21 mouse cellular contexts compared by ENCODE assay signal in the genomic region with DNA sequence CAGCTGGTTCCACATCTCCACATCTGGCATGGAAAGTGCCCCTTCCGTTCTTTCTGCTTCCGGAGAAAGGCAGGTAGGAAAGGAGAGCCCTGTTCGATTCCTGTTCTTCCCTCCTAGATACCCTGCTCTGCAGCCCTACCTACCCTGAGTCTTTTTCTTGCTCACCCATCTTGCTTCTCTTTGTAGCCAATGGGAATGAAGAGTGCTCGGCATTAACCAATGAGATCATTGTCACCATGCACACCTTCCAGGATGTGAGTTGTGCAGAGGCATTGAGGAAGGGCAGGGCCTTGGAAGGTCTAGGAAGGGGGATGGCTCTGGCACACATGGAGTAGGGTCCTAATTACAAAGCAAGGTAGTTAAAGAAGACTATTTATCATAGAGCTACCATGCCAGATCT. TPM values are rescaled to one million over a fixed set of nuclear protein-coding genes. Genes with fewer than 3 reads are reported as not detected.
DNase-seq lines count a peak whose midpoint lies in the region.
"Had no signal": no experiment of that assay in that cellular context is flagged by ENCODE, and none has a peak within 500 bp of the region (broad histone marks: within the 10 kb centered on the region; RNA-seq: fewer than 3 reads in every experiment).

No protein-coding gene starts in this region.

- peak; percentile 23 for DNase-seq in thymus, postnatal 25 days
- DNase-seq in thymus, postnatal 0 days (ENCODE audit: low spot score), result no peak
- peak; percentile 16 for DNase-seq in brain, adult 2 months (ENCODE audit: low read depth, low spot score)
- DNase-seq in naive thymus-derived CD4-positive, alpha-beta T cell, adult 2 months (ENCODE audit: low read depth), result peak; percentile 41
- DNase-seq in neural tube, embryonic 10.5 days (ENCODE audit: extremely low spot score, low spot score), result no peak
- no peak for DNase-seq in ovary, postnatal 36 days (ENCODE audit: low spot score)
- no peak for DNase-seq in yolk sac, embryonic 10.5 days (ENCODE audit: low spot score)
- DNase-seq: adrenal gland, postnatal 10 days; adrenal gland, postnatal 36 days; B cell, adult 2 months; cerebellum, adult 11 months; cerebellum, adult 2 months; cerebellum, adult 9-11 months; cerebellum, postnatal 25 days; embryo, embryonic 11 days; gastrocnemius, postnatal 25 days; heart, adult 18-20 months; heart, postnatal 10 days; heart, postnatal 36 days had no signal

RNA-seq across cellular contexts. Expression of a gene that starts 8.7 kb away (rescaled TPM):
- 17.2 and 21.6 TPM in 2 replicates for polyA plus RNA-seq in thymus, postnatal 0 days (2015; fragmentation: Nextera tagmentation; extraction: Ambion mirVana)

RNA-seq across cellular contexts. Expression of a gene that starts 12.1 kb away (rescaled TPM):
- polyA plus RNA-seq in thymus, postnatal 0 days (2015; fragmentation: Nextera tagmentation; extraction: Ambion mirVana), result 0.17 TPM in 1 of 2 replicates, not detected in the other

RNA-seq across cellular contexts. Expression of a gene that starts 30.7 kb away (rescaled TPM):
- 0.86 and 1.6 TPM in 2 replicates for polyA plus RNA-seq in thymus, postnatal 0 days (2015; fragmentation: Nextera tagmentation; extraction: Ambion mirVana)
- polyA plus RNA-seq: erythroblast, embryonic 14.5 days; G1E had no signal

RNA-seq across cellular contexts. Expression of a gene that starts 53.6 kb away (rescaled TPM):
- 71.0 and 73.3 TPM in 2 replicates for polyA plus RNA-seq in thymus, postnatal 0 days (2015; fragmentation: Nextera tagmentation; extraction: Ambion mirVana)

RNA-seq across cellular contexts. Expression of a gene that starts 53.7 kb away (rescaled TPM):
- polyA plus RNA-seq in thymus, postnatal 0 days (2015; fragmentation: Nextera tagmentation; extraction: Ambion mirVana), result 13.3 and 15.2 TPM in 2 replicates

Comparison
In these comparisons a context has a peak if more than half of its experiments do, and no peak if none do; other contexts are left out.
1. DNase-seq: peak in thymus, postnatal 25 days (single experiment), brain, adult 2 months (single experiment) and naive thymus-derived CD4-positive, alpha-beta T cell, adult 2 months (single experiment); none in thymus, postnatal 0 days (single experiment), neural tube, embryonic 10.5 days (single experiment), ovary, postnatal 36 days (single experiment) and yolk sac, embryonic 10.5 days (single experiment).